Mouse (Mus musculus) MEL (cell line): ENCODE measurements around the gene Itsn1.

Experiments used
- CHD1 ChIP-seq: IDR thresholded peaks from 2 replicates; pipeline ENCODE4 v1.6.1; 2012; ENCODE audit warnings: low read depth, mild to moderate bottlenecking, inconsistent platforms, low read length, improper control_type of control experiment
- CHD2 ChIP-seq: IDR thresholded peaks from 2 replicates; pipeline ENCODE4 v1.6.1; 2011; ENCODE audit warnings: low read length, improper control_type of control experiment
- CTCF ChIP-seq, 3 experiments: IDR thresholded peaks in 2 of 3; conservative IDR thresholded peaks in 1 of 3; 2 replicates each; pipeline ENCODE4 v1.5.1; 2011 to 2012; ENCODE audit warnings: low read length in 3 of 3, low read depth in 2 of 3, mild to moderate bottlenecking in 2 of 3, improper control_type of control experiment in 1 of 3, inconsistent platforms in 1 of 3, mixed read lengths in 1 of 3, moderate library complexity in 1 of 3; ENCODE audit not compliant: control insufficient read depth in 1 of 3, insufficient read depth in 1 of 3, poor library complexity in 1 of 3, severe bottlenecking in 1 of 3
- E2F4 ChIP-seq: IDR thresholded peaks from 2 replicates; pipeline ENCODE4 v1.6.1; 2011; ENCODE audit warnings: low read depth, low read length, improper control_type of control experiment, borderline replicate concordance
- EP300 ChIP-seq, 2 experiments: IDR thresholded peaks; 2 replicates each; pipeline ENCODE4 v1.6.1; 2011; ENCODE audit warnings: improper control_type of control experiment in 2 of 2, low read length in 2 of 2, low read depth in 1 of 2, mild to moderate bottlenecking in 1 of 2
- POLR2A ChIP-seq, 2 experiments: IDR thresholded peaks; 2 replicates each; pipeline ENCODE4 v1.6.1; 2011 to 2012; ENCODE audit warnings: low read length in 2 of 2, mild to moderate bottlenecking in 2 of 2, control low read depth in 1 of 2, improper control_type of control experiment in 1 of 2, low read depth in 1 of 2, moderate library complexity in 1 of 2; ENCODE audit not compliant: control insufficient read depth in 1 of 2, insufficient read depth in 1 of 2, poor library complexity in 1 of 2

DNA sequence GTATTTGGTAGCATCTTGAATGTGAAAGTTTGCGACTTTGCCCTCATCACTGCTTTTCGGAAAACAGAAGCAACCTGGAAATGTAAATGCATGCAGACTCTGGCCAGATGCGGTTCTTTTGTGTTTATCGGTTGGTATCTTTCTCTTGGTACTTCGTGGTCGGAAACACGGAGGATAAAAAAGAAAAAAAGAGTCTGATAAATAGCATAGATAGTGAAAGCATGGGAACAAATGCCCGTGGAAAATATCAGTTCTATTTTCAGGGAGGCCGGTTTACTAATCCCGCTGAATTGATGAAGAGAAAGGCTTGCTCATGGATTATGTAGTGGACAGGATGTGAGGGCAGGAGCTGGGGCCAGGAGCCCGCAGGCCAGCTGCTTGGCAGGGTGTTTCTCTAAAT lies 1.4 kb downstream of the Itsn1 start:
- no peak for TF ChIP-seq EP300 (IDR thresholded peaks at IDR 0.05; ENCODE audit: low read depth in 1 of 2, low read length in 2 of 2)
- no peak for TF ChIP-seq POLR2A (IDR thresholded peaks at IDR 0.05; ENCODE audit: control insufficient read depth in 1 of 2, insufficient read depth in 1 of 2, low read depth in 1 of 2, low read length in 2 of 2, poor library complexity in 1 of 2)
- TF ChIP-seq CTCF (IDR thresholded peaks at IDR 0.05 in 2 of 3, conservative IDR thresholded peaks at IDR 0.05 in 1 of 3; ENCODE audit: control insufficient read depth in 1 of 3, insufficient read depth in 1 of 3, low read depth in 2 of 3, low read length in 3 of 3, poor library complexity in 1 of 3, severe bottlenecking in 1 of 3) = no peak
- TF ChIP-seq CHD1 = no peak
- no peak for TF ChIP-seq E2F4
- TF ChIP-seq CHD2 = no peak
